Mouse (Mus musculus) B cell, adult 62 days (primary cell): ENCODE results near the gene Defb43. TPM values are rescaled to one million over a fixed set of nuclear protein-coding genes. Genes with fewer than 3 reads are reported as not detected.

ENCODE experiments used
- total RNA-seq: library from RNA; stranded (reverse); gene quantifications from 4 replicates; pipeline ENCODE4 v1.2.4, GENCODE M21; 2023

Defb43 gene
- not detected in 4 replicates for total RNA-seq

GRCm38 (mm10) chr14:63011471-63011870 is at the start of gene Defb43:
TSS of gene Defb43 (plus strand) at chr14:63011771.

GRCm38 (mm10) chr14:62984410-62984809 is 27.2 kb upstream of the Defb43 start, which contains the start of gene Defb48:
TSS of gene Defb48 (minus strand) at chr14:62984510.

GRCm38 (mm10) chr14:62997777-62998176 is 13.8 kb upstream of the Defb43 start, which contains the start of gene Defb47:
TSS of gene Defb47 (plus strand) at chr14:62998077.

GRCm38 (mm10) chr14:63046691-63047090 is 35.1 kb downstream of the Defb43 start, which contains the start of gene Defb42:
TSS of gene Defb42 (plus strand) at chr14:63046991.

GRCm38 (mm10) chr14:63049910-63050370 is 38.4 kb downstream of the Defb43 start, which contains the start of gene Defb30:
TSS of gene Defb30 (minus strand) at chr14:63049960.

Other genes with a start within 250 kb of the Defb43 start
- 36.9 to 42.9 TPM (median 40.7 TPM) in 4 replicates for gene Wdfy2, start 174.1 kb upstream of the Defb43 start, total RNA-seq
- not detected in 4 replicates for gene Defb48, start 27.3 kb upstream of the Defb43 start, total RNA-seq
- not detected in 4 replicates for gene Defb47, start 13.7 kb upstream of the Defb43 start, total RNA-seq
- not detected in 4 replicates for gene Defb42, start 35.2 kb downstream of the Defb43 start, total RNA-seq
- gene Defb30, start 38.2 kb downstream of the Defb43 start, total RNA-seq, result not detected in 4 replicates